Mouse (Mus musculus) thymus, postnatal 0 days (tissue): ENCODE measurements at regions not wholly inside any gene's neighbourhood (a gene's known extent, or its start where the extent isn't known, plus 50 kb on each side); places are given as distances from the start of the nearest gene placed in this dataset.

ENCODE experiments used
- DNase-seq: peaks from one replicate; pipeline ENCODE4 v3.0.0-alpha.2; 2015; ENCODE audit warnings: low spot score

GRCm38 (mm10) chr3:15110037-15110748 lies 221.9 kb downstream of the Gm9733 start:
- no peak for DNase-seq

- DNase-seq, result no peak
Measured at GRCm38 (mm10) chr3:15112177-15112838, 219.8 kb downstream of the Gm9733 start.

- no peak for DNase-seq
Measured at GRCm38 (mm10) chr3:15118634-15119356, 213.3 kb downstream of the Gm9733 start.

- DNase-seq, result peak; percentile 3
Measured at GRCm38 (mm10) chr3:15126736-15127135, 205.4 kb downstream of the Gm9733 start.

- DNase-seq, result peak; percentile 6
Measured at GRCm38 (mm10) chr3:15128370-15128769, 203.7 kb downstream of the Gm9733 start.

- DNase-seq, result no peak
Measured at GRCm38 (mm10) chr3:15128960-15129359, 203.1 kb downstream of the Gm9733 start.

- no peak for DNase-seq
Measured at GRCm38 (mm10) chr3:15129729-15130369, 202.3 kb downstream of the Gm9733 start.

- no peak for DNase-seq
Measured at GRCm38 (mm10) chr3:15132136-15132535, 200.0 kb downstream of the Gm9733 start.

GRCm38 (mm10) chr3:15139550-15139949 lies 192.6 kb downstream of the Gm9733 start:
- DNase-seq, result no peak

GRCm38 (mm10) chr3:15153710-15154109 lies 178.4 kb downstream of the Gm9733 start:
- no peak for DNase-seq

- DNase-seq, result no peak
Measured at GRCm38 (mm10) chr3:15154153-15154552, 177.9 kb downstream of the Gm9733 start.

- no peak for DNase-seq
Measured at GRCm38 (mm10) chr3:15156681-15157080, 175.4 kb downstream of the Gm9733 start.

- DNase-seq, result no peak
Measured at GRCm38 (mm10) chr3:15157842-15158241, 174.3 kb downstream of the Gm9733 start.

- DNase-seq, result no peak
Measured at GRCm38 (mm10) chr3:15158926-15159325, 173.2 kb downstream of the Gm9733 start.

GRCm38 (mm10) chr3:15159965-15160714 lies 172.0 kb downstream of the Gm9733 start:
- no peak for DNase-seq

- DNase-seq, result no peak
Measured at GRCm38 (mm10) chr3:15175811-15176210, 156.3 kb downstream of the Gm9733 start.

GRCm38 (mm10) chr3:15179079-15179812 lies 152.9 kb downstream of the Gm9733 start:
- DNase-seq, result no peak

GRCm38 (mm10) chr3:15181111-15181510 lies 151.0 kb downstream of the Gm9733 start:
- no peak for DNase-seq

- DNase-seq, result no peak
Measured at GRCm38 (mm10) chr3:15186731-15187130, 145.4 kb downstream of the Gm9733 start.

GRCm38 (mm10) chr3:15194362-15194761 lies 137.7 kb downstream of the Gm9733 start:
- peak; percentile 70 for DNase-seq
